Mouse (Mus musculus): ENCODE measurements around the gene Wdr6. TPM values are rescaled to one million over a fixed set of nuclear protein-coding genes. Genes with fewer than 3 reads are reported as not detected.

Gene Wdr6
- total and polyA plus RNA-seq, 3 experiments, result 91.5 to 151 (median 126) TPM

- peak; percentile 52 for DNase-seq
These were observed 4.5 kb downstream of the Wdr6 start for GRCm38 (mm10) chr9:108573774-108574690.

GRCm38 (mm10) chr9:108572321-108572720 is 6.2 kb downstream of the Wdr6 start:
- no peak for DNase-seq

- DNase-seq, result no peak
These were observed 7.1 kb downstream of the Wdr6 start for GRCm38 (mm10) chr9:108571401-108571973.

DNA sequence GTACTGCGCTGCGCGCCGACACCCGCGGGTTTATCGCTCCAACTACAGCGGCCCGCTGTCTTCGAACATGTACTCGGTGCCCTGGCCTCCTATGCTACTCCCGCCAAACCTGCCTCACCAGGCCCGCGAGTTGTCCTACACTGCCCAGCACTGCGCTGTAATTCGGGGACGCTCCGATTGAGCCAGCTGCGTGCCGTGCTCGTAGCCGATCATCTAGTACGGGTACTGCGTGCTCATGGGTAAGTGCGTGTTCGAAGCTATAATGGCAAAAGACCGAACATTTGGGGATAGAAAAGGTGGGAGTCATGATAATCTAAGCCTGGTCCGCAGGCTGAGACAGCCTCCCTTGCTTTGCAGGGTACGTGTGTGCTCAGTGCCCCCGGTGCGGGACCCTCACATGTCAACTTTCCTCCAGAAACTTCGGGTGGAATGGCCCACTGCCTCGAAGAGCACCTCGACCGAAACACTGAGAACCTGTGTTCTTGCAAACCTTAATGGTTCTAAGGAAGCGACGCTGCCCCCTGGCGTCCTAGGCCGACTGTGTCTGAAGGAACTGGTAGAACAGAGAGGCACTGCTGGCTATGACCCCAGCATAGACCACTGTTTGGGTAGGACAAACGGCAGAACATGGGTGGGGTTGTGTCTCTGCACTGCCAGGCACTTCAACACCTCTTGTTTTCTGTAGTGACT is 8.2 kb downstream of the Wdr6 start:
- DNase-seq, result peak; percentile 87

GRCm38 (mm10) chr9:108569381-108570206 is 8.9 kb downstream of the Wdr6 start, which contains the start of gene Dalrd3:
Gene Dalrd3 (plus strand): TSS chr9:108569886.
- peak; percentile 95 for DNase-seq

DNA sequence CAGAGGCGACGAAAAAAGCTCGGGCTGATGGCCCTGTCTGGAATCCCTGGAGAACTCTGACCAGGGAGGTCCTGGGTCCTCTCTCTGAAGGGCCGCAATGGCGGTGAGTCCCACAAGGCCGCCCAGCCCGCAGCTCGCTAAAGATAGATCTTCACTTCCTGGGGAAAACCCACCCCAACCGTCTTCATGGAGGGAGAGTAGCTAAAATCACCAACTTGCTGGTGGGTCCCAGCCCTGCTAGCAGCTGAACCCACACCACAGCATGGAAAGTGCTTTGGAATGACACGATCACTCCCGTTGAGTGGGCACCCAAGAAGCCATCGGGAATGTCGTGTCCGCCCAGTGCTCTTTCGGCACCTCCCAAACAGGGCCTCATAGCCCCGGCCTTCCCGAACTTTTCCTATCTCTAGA is 10.0 kb downstream of the Wdr6 start:
- no peak for DNase-seq

DNA sequence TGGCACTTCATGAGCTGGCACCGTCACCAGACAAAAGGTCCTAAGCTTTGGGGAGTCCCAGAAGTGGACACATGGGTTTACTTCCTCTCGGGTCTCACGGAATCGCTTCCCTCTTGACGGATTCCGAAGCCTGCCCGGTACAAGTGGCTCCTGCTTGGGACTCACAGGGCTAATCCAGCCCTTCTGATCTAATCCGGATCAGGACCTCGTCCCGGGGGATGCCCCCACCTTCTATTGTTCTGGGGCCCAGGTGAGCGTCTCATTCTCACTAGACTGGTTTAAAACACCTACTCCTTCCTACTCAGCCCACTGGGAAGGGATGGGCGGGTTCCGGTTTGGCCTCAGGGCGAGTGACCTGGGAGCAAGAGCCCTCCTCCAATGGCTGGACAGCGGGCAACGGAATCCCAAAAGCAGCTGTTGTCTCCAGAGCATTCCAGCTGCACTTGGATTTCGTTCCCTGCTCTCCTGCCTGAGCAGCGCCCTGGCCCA is 10.6 kb downstream of the Wdr6 start:
- DNase-seq, result peak; percentile 49

GRCm38 (mm10) chr9:108566815-108567776 is 11.4 kb downstream of the Wdr6 start, which contains the start of gene Ndufaf3:
Gene Ndufaf3 (minus strand): TSS chr9:108567434.
- peak; percentile 98 for DNase-seq

GRCm38 (mm10) chr9:108565881-108566814 is 12.4 kb downstream of the Wdr6 start:
- peak; percentile 46 for DNase-seq

DNA sequence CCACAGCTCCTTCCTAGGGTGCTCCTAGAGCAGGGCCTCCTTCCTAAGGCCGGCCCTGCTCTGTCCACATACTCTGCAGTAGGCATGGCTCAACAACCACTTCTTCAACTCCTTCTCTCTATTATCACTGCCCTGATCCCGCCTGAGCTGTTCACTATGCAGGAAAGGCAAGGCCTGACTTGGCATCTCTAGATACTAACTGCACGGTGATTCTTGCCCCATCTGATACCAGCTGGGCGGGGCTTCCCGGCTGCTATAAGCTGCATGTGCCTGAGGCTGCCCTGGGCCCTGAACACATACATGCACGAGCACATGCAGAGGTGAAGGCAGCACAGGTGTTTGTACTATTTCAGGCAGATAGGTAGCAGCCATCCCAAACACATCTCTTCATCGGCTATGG is 14.4 kb downstream of the Wdr6 start:
- no peak for DNase-seq

GRCm38 (mm10) chr9:108563671-108564070 is 14.9 kb downstream of the Wdr6 start:
- DNase-seq, result no peak

DNA sequence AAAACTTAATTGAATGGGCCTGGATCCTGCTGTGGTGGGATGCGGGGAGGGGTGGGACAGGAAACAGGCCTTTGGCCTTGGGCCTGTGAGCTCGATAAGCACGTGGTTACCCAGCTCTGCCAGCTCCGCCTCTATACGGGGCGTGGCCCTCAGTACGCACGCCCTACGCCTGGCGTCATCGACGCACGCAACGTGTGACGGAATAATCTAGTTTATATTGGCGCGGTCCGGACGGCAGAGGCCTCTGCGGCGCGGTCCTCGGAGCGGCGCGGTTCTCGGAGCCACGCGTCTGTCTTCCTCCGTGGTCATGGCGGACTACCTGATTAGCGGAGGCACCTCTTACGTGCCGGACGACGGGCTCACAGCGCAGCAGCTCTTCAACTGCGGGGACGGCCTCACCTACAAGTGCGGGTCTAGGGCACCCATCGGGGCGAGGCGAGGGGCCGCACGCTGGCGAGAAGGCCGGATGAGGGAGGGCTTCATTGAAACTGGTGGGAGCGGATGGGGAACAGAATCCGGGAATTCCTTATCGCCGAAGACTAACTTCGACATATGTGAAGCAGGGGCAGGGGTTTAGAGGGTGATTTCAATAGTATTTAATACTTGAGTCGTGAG is 18.2 kb downstream of the Wdr6 start, which contains the start of gene Impdh2:
Impdh2 (plus strand) TSS at position 60 of the 615 bp plus-strand sequence.
- peak; percentile 96 for DNase-seq

DNA sequence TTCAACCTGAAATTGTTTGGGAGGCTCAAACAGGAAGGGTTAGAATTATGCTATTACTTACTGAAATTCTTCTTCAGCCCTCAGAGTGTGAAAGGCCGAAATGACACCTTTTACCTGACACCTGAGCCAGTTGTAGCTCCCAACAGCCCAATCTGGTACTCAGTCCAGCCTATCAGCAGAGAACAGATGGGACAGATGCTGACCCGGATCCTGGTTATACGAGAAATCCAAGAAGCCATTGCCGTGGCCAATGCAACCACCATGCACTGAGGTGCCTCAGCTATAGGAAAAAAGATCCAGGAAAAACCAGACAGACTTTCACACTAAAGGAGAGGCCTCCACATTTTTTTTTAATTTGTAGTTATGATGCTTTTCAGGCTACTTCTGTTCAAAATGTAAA is 19.4 kb downstream of the Wdr6 start:
- DNase-seq, result no peak

- DNase-seq, result no peak
These were observed 31.7 kb downstream of the Wdr6 start for GRCm38 (mm10) chr9:108546875-108547274.

GRCm38 (mm10) chr9:108545986-108546385 is 32.6 kb downstream of the Wdr6 start:
- no peak for DNase-seq

GRCm38 (mm10) chr9:108540846-108541245 is 37.7 kb downstream of the Wdr6 start:
- DNase-seq, result no peak

DNA sequence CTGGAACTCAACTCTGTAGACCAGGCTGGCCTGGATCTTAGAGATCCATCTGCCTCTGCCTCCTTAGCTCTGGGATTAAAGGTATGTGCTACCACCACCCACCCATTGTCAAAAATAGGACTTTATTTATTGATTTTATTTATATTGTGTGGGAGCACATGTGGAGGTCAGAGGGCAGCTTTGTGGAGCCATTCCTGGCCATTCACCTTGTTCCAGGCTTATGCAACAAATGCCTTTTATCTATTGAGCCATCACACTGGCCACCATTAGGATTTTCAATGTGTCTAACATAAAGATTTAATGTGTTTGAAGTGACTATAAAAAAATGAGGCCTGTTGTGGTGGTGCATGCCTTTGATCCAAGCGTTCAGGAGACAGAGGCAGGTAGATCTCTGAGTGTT is 47.0 kb downstream of the Wdr6 start:
- DNase-seq, result no peak

GRCm38 (mm10) chr9:108530954-108531353 is 47.6 kb downstream of the Wdr6 start:
- no peak for DNase-seq

- DNase-seq, result no peak
These were observed 53.1 kb downstream of the Wdr6 start for GRCm38 (mm10) chr9:108525400-108525799.

Measured in adrenal gland, adult 2 months (tissue).